Mouse (Mus musculus): ENCODE results near the gene Zbtb7a. TPM values are rescaled to one million over a fixed set of nuclear protein-coding genes. Genes with fewer than 3 reads are reported as not detected.
A peak's percentile ranks its signal among the peaks of the same experiment; 100 is the strongest.
"Not testable (repeated sequence)": the region's sequence is repeated elsewhere in the genome, so short reads cannot be mapped to it uniquely, and the experiment has no call there.

Zbtb7a gene
- polyA plus RNA-seq, 1 experiment = 26.1 TPM

DNA sequence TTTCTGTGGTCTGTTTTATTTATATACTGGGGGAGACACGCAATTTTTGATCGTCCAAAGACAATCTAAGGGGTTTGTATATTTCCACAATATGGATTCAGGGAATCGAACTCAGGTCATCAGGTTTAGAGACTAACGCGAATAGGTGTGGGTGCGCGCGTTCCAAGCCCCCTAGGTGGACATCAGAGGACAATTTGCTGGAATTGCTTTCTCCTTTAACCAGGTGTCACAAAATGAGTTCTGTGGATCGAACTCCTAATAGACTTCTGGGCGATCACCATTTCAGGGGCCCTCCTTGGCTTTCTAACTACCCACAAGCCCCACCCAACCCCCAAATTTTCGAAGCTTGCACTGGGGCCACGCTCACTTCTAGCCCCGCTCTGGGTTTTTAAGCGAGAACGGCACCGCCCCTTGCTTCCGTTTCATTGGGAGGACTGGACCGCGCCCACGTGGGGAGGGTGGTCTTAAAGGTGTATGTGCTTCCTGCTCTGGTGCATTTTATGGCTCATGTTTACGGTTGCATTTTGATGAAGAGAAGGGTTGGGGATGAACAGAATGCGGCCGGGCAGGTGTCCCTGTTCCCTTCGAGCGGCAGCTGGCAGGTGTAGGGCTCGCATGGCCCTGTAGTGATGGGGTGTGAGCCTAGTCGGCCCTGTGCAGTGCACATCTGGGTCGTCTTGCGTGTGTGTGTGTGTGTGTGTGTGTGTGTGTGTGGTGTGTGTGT, 33.7 kb downstream of the Zbtb7a start:
- Histone ChIP-seq H3K36me3 (ENCODE audit: control insufficient read depth, insufficient read depth) (no peaks in the 10 kb centered on the region), H3K4me2 (ENCODE audit: low read depth) (peak overlapping the region; percentile 100), H3K4me3 (peak overlapping the region; percentile 77), H3ac (ENCODE audit: control insufficient read depth, insufficient read length) (no peak overlapping the region), H3K79me2 (ENCODE audit: control insufficient read depth, insufficient read depth) (peaks cover 37% of the 10 kb centered on the region), H3K27me3 (ENCODE audit: control insufficient read depth, insufficient read depth, insufficient read length) (no peaks in the 10 kb centered on the region)
- TF ChIP-seq TCF3 (IDR thresholded peaks at IDR 0.05; ENCODE audit: insufficient read length, low read depth) (no peak), E2F4 (IDR thresholded peaks at IDR 0.05; ENCODE audit: insufficient read depth) (peak; percentile 84), USF1 (IDR thresholded peaks at IDR 0.05; ENCODE audit: low read depth) (peak; percentile 65)

GRCm38 (mm10) chr10:81169411-81169900, 34.4 kb downstream of the Zbtb7a start:
- peak overlapping the region; percentile 100 for H3K4me2 ChIP-seq (ENCODE audit: low read depth)
- H3K4me3 ChIP-seq = peak overlapping the region; percentile 77
- not testable (repeated sequence) for H3K36me3 ChIP-seq (ENCODE audit: control insufficient read depth, insufficient read depth)

GRCm38 (mm10) chr10:81173132-81173531, 38.1 kb downstream of the Zbtb7a start:
- peaks cover 17% of the 10 kb centered on the region for H3K79me2 ChIP-seq (ENCODE audit: control insufficient read depth, insufficient read depth)
- H3ac ChIP-seq (ENCODE audit: control insufficient read depth, insufficient read length) = no peak overlapping the region
- peaks cover 8% of the 10 kb centered on the region for H3K36me3 ChIP-seq (ENCODE audit: control insufficient read depth, insufficient read depth)
- H3K4me2 ChIP-seq (ENCODE audit: low read depth) = no peak overlapping the region
- TF ChIP-seq TCF3 (IDR thresholded peaks at IDR 0.05; ENCODE audit: insufficient read length, low read depth) (no peak), REST (IDR thresholded peaks at IDR 0.05; ENCODE audit: insufficient read depth, insufficient read length) (no peak), POLR2AphosphoS2 (IDR thresholded peaks at IDR 0.05; ENCODE audit: insufficient read length, low read depth) (no peak), TCF12 (IDR thresholded peaks at IDR 0.05; ENCODE audit: insufficient read depth, poor library complexity, severe bottlenecking) (no peak), USF1 (IDR thresholded peaks at IDR 0.05; ENCODE audit: low read depth) (no peak), E2F4 (IDR thresholded peaks at IDR 0.05; ENCODE audit: insufficient read depth) (no peak), SRF (IDR thresholded peaks at IDR 0.05; ENCODE audit: control insufficient read depth, insufficient read length, low read depth) (no peak), MYOD1 (IDR thresholded peaks at IDR 0.05; ENCODE audit: control insufficient read depth in 1 of 3, insufficient read length in 2 of 3, low read depth in 2 of 3) (no peak), MYOG (IDR thresholded peaks at IDR 0.05; ENCODE audit: control insufficient read depth in 1 of 3, insufficient read depth in 1 of 3, insufficient read length in 2 of 3, low read depth in 2 of 3) (no peak), MAX (IDR thresholded peaks at IDR 0.05; ENCODE audit: low read depth) (no peak)
- H3K4me3 ChIP-seq = no peak overlapping the region
- no peaks in the 10 kb centered on the region for H3K27me3 ChIP-seq (ENCODE audit: control insufficient read depth, insufficient read depth, insufficient read length)

More at GRCm38 (mm10) chr10:81169411-81169900, 34.4 kb downstream of the Zbtb7a start:
- H3ac ChIP-seq (ENCODE audit: control insufficient read depth, insufficient read length); H3K27me3 ChIP-seq (ENCODE audit: control insufficient read depth, insufficient read depth, insufficient read length): not testable (repeated sequence)
- H3K79me2 ChIP-seq (ENCODE audit: control insufficient read depth, insufficient read depth) = peaks cover 30% of the 10 kb centered on the region

GRCm38 (mm10) chr10:81174617-81175344, 39.8 kb downstream of the Zbtb7a start:
- Histone ChIP-seq H3K27me3 (ENCODE audit: control insufficient read depth, insufficient read depth, insufficient read length) (no peaks in the 10 kb centered on the region), H3K36me3 (ENCODE audit: control insufficient read depth, insufficient read depth) (peaks cover 25% of the 10 kb centered on the region), H3K79me2 (ENCODE audit: control insufficient read depth, insufficient read depth) (peaks cover 33% of the 10 kb centered on the region), H3K4me3 (peak overlapping the region; percentile 99), H3ac (ENCODE audit: control insufficient read depth, insufficient read length) (no peak overlapping the region), H3K4me2 (ENCODE audit: low read depth) (peak overlapping the region; percentile 99)
- peak in 1 of 3 experiments; percentile 32 for TF ChIP-seq MYOG (IDR thresholded peaks at IDR 0.05; ENCODE audit: control insufficient read depth in 1 of 3, insufficient read depth in 1 of 3, insufficient read length in 2 of 3, low read depth in 2 of 3)
- peak; percentile 42 for TF ChIP-seq POLR2A (IDR thresholded peaks at IDR 0.05; ENCODE audit: insufficient read length, low read depth)
- no peak for TF ChIP-seq MAX (IDR thresholded peaks at IDR 0.05; ENCODE audit: low read depth)
- peak in 1 of 3 experiments; percentile 39 for TF ChIP-seq MYOD1 (IDR thresholded peaks at IDR 0.05; ENCODE audit: control insufficient read depth in 1 of 3, insufficient read length in 2 of 3, low read depth in 2 of 3)
- TF ChIP-seq CEBPB (IDR thresholded peaks at IDR 0.05; ENCODE audit: insufficient read depth, poor library complexity, severe bottlenecking) = no peak
- no peak for TF ChIP-seq E2F4 (IDR thresholded peaks at IDR 0.05; ENCODE audit: insufficient read depth)
- TF ChIP-seq TCF3 (IDR thresholded peaks at IDR 0.05; ENCODE audit: insufficient read length, low read depth) = no peak
- TF ChIP-seq REST (IDR thresholded peaks at IDR 0.05; ENCODE audit: insufficient read depth, insufficient read length) = no peak
- peak; percentile 75 for TF ChIP-seq POLR2AphosphoS2 (IDR thresholded peaks at IDR 0.05; ENCODE audit: insufficient read length, low read depth)

- peak in 1 of 3 experiments; percentile 35 for TF ChIP-seq MYOG (IDR thresholded peaks at IDR 0.05; ENCODE audit: control insufficient read depth in 1 of 3, insufficient read depth in 1 of 3, insufficient read length in 2 of 3, low read depth in 2 of 3)
- peaks cover 38% of the 10 kb centered on the region for H3K79me2 ChIP-seq (ENCODE audit: control insufficient read depth, insufficient read depth)
- H3K4me3 ChIP-seq = peak overlapping the region; percentile 99
- H3K4me2 ChIP-seq (ENCODE audit: low read depth) = peak overlapping the region; percentile 99
- not testable (repeated sequence) for H3ac ChIP-seq (ENCODE audit: control insufficient read depth, insufficient read length); H3K27me3 ChIP-seq (ENCODE audit: control insufficient read depth, insufficient read depth, insufficient read length)
- peaks cover 30% of the 10 kb centered on the region for H3K36me3 ChIP-seq (ENCODE audit: control insufficient read depth, insufficient read depth)
Observed at GRCm38 (mm10) chr10:81175345-81175701, 40.3 kb downstream of the Zbtb7a start.

All from myocyte (in vitro differentiated cells).